Mouse (Mus musculus) embryonic stem cell, embryonic (primary cell): ENCODE results near the gene Gars.

Source experiments
- CTCF ChIA-PET, 4 experiments: fragments of 300-600 bp in 2 of 4; fragments of 350-600 bp in 2 of 4; sonication (Branson Sonifier 250); formaldehyde crosslinking; loops; one replicate each; lab custom pipeline; 2022; ENCODE audit warnings: inconsistent platforms in 2 of 4; lab: Charles Lee
- POLR2A ChIA-PET, 4 experiments: fragments of 300-600 bp in 2 of 4; fragments of 350-600 bp in 2 of 4; sonication (Branson Sonifier 250); formaldehyde crosslinking; loops; one replicate each; lab custom pipeline; 2022; ENCODE audit warnings: antibody characterized with exemption in 4 of 4, inconsistent platforms in 1 of 4; lab: Charles Lee

Gars gene

GRCm38 (mm10) chr6:55016236-55016635 is 21.6 kb upstream of the Gars start:
- POLR2A ChIA-PET: interaction anchor here in 3 of 4 experiments (0.6 to 4.2 kb wide), 17 partner anchors 13 to 199 kb away, joined by 3 to 68 read pairs (median 6); partner anchors contain the start of genes Gars (in 2 of the 3), Ggct (in 2 of the 3), Nod1 (in 1 of the 3) and Znrf2 (in 1 of the 3)
- CTCF ChIA-PET: interaction anchor here (0.6 to 3.7 kb wide), 64 partner anchors 9 to 421 kb away, joined by 3 to 82 read pairs (median 4); partner anchors contain the start of genes Ggct (in 3 of the 4), Gars (in 2 of the 4), Nod1 (in 2 of the 4) and Plekha8 (in 1 of the 4)

GRCm38 (mm10) chr6:55016710-55017583 is 20.9 kb upstream of the Gars start:
- ChIA-PET CTCF (interaction anchor here (0.5 to 3.7 kb wide), 79 partner anchors 9 to 427 kb away, joined by 3 to 82 read pairs (median 4); partner anchors contain the start of genes Ggct (in 3 of the 4), Gars (in 2 of the 4), Nod1 (in 2 of the 4) and Plekha8 (in 1 of the 4)), POLR2A (interaction anchor here (0.6 to 4.2 kb wide), 22 partner anchors 11 to 201 kb away, joined by 3 to 68 read pairs (median 5); partner anchors contain the start of genes Ggct (in 3 of the 4), Gars (in 2 of the 4), Nod1 (in 1 of the 4) and Znrf2 (in 1 of the 4))

GRCm38 (mm10) chr6:55018417-55018816 is 19.4 kb upstream of the Gars start:
- ChIA-PET CTCF (interaction anchor here (0.7 to 3.7 kb wide), 16 partner anchors 10 to 361 kb away, joined by 3 to 82 read pairs (median 8); partner anchors contain the start of genes Ggct (in 2 of the 4) and Gars (in 1 of the 4)), POLR2A (interaction anchor here in 3 of 4 experiments (0.8 to 4.2 kb wide), 20 partner anchors 9 to 337 kb away, joined by 3 to 68 read pairs (median 6); partner anchors contain the start of genes Ggct (in 3 of the 3), Gars (in 2 of the 3), Mturn (in 1 of the 3) and Znrf2 (in 1 of the 3))

- POLR2A ChIA-PET: interaction anchor here in 2 of 4 experiments (1.1 to 1.4 kb wide), 4 partner anchors 13 to 29 kb away, joined by 3 to 7 read pairs (median 5); partner anchors contain the start of genes Gars (in 1 of the 2) and Ggct (in 1 of the 2)
- CTCF ChIA-PET: no interaction called here
These were observed 16.0 kb upstream of the Gars start for GRCm38 (mm10) chr6:55021806-55022205.

- ChIA-PET POLR2A (interaction anchor here in 2 of 4 experiments (0.6 to 2.1 kb wide), 5 partner anchors 9 to 11 kb away, joined by 3 to 11 read pairs (median 3); no protein-coding TSS in a partner anchor), CTCF (interaction anchor here in 1 of 4 experiments (3.6 kb wide), 1 partner anchor 10 kb away, joined by 29 read pairs; no protein-coding TSS in a partner anchor)
These were observed 10.2 kb upstream of the Gars start for GRCm38 (mm10) chr6:55027642-55028041.

- CTCF ChIA-PET: interaction anchor here in 1 of 4 experiments (3.1 kb wide), 1 partner anchor 19 kb away, joined by 18 read pairs; no protein-coding TSS in a partner anchor
- POLR2A ChIA-PET: interaction anchor here in 2 of 4 experiments (0.8 to 10.6 kb wide), 5 partner anchors 9 to 45 kb away, joined by 3 to 161 read pairs (median 18); partner anchors contain the start of gene Ggct (in 1 of the 2)
These were observed 1.1 kb upstream of the Gars start for GRCm38 (mm10) chr6:55036731-55037130.

- ChIA-PET CTCF (interaction anchor here in 3 of 4 experiments (0.5 to 3.1 kb wide), 8 partner anchors 21 to 1559 kb away, joined by 3 to 18 read pairs (median 4); partner anchors contain the start of gene Ggct (in 2 of the 3)), POLR2A (interaction anchor here (0.6 to 10.6 kb wide), 63 partner anchors 9 to 474 kb away, joined by 3 to 161 read pairs (median 4); partner anchors contain the start of genes Ggct (in 3 of the 4), Znrf2 (in 2 of the 4), Nod1 (in 1 of the 4) and Plekha8 (in 1 of the 4))
These were observed 1.1 kb downstream of the Gars start for GRCm38 (mm10) chr6:55038671-55039445.

- POLR2A ChIA-PET: interaction anchor here (0.6 to 10.6 kb wide), 33 partner anchors 10 to 453 kb away, joined by 3 to 161 read pairs (median 7); partner anchors contain the start of genes Ggct (in 2 of the 4), Nod1 (in 1 of the 4) and Znrf2 (in 1 of the 4)
- CTCF ChIA-PET: interaction anchor here in 2 of 4 experiments (1.0 to 3.1 kb wide), 4 partner anchors 22 to 47 kb away, joined by 3 to 18 read pairs (median 7); partner anchors contain the start of gene Ggct (in 1 of the 2)
These were observed 1.6 kb downstream of the Gars start for GRCm38 (mm10) chr6:55039446-55039783.

GRCm38 (mm10) chr6:55040031-55040430 is 2.2 kb downstream of the Gars start:
- CTCF ChIA-PET: interaction anchor here in 3 of 4 experiments (0.7 to 1.3 kb wide), 3 partner anchors 22 to 535 kb away, joined by 3 to 7 read pairs (median 7); no protein-coding TSS in a partner anchor
- POLR2A ChIA-PET: interaction anchor here in 3 of 4 experiments (0.7 to 10.6 kb wide), 14 partner anchors 10 to 127 kb away, joined by 3 to 161 read pairs (median 6); partner anchors contain the start of gene Ggct (in 1 of the 3)

GRCm38 (mm10) chr6:55043206-55043605 is 5.4 kb downstream of the Gars start:
- CTCF ChIA-PET: no interaction called here
- POLR2A ChIA-PET: interaction anchor here in 2 of 4 experiments (0.6 to 10.6 kb wide), 4 partner anchors 8 to 227 kb away, joined by 3 to 161 read pairs (median 12); partner anchors contain the start of gene Znrf2 (in 1 of the 2)

- ChIA-PET CTCF (no interaction called here), POLR2A (interaction anchor here in 2 of 4 experiments (1.1 to 13.7 kb wide), 5 partner anchors 7 to 52 kb away, joined by 3 to 161 read pairs (median 11); partner anchors contain the start of genes Gars (in 1 of the 2) and Ggct (in 1 of the 2))
These were observed 6.7 kb downstream of the Gars start for GRCm38 (mm10) chr6:55044542-55044941.

GRCm38 (mm10) chr6:55045326-55045725 is 7.5 kb downstream of the Gars start:
- CTCF ChIA-PET: interaction anchor here in 1 of 4 experiments (0.6 to 1.1 kb wide), 2 partner anchors 28 to 71 kb away, joined by 3 to 6 read pairs; no protein-coding TSS in a partner anchor

GRCm38 (mm10) chr6:55049186-55049585 is 11.4 kb downstream of the Gars start:
- CTCF ChIA-PET: interaction anchor here in 2 of 4 experiments (0.8 to 1.0 kb wide), 2 partner anchors 32 to 56 kb away, joined by 3 read pairs; no protein-coding TSS in a partner anchor
- POLR2A ChIA-PET: interaction anchor here in 3 of 4 experiments (0.7 to 13.7 kb wide), 10 partner anchors 8 to 26 kb away, joined by 3 to 161 read pairs (median 4); partner anchors contain the start of gene Gars (in 1 of the 3)

More at GRCm38 (mm10) chr6:55045326-55045725, 7.5 kb downstream of the Gars start:
- POLR2A ChIA-PET: interaction anchor here in 3 of 4 experiments (0.5 to 13.7 kb wide), 19 partner anchors 8 to 367 kb away, joined by 3 to 161 read pairs (median 4); partner anchors contain the start of genes Gars (in 1 of the 3) and Ggct (in 1 of the 3)

- CTCF ChIA-PET: interaction anchor here in 1 of 4 experiments (0.6 kb wide), 1 partner anchor 14 kb away, joined by 3 read pairs; no protein-coding TSS in a partner anchor
- POLR2A ChIA-PET: interaction anchor here in 2 of 4 experiments (1.0 to 13.7 kb wide), 8 partner anchors 8 to 30 kb away, joined by 3 to 161 read pairs (median 4); partner anchors contain the start of gene Gars (in 1 of the 2)
These were observed 16.7 kb downstream of the Gars start for GRCm38 (mm10) chr6:55054491-55054890.

- CTCF ChIA-PET: interaction anchor here in 2 of 4 experiments (1.1 to 1.6 kb wide), 2 partner anchors 33 to 40 kb away, joined by 3 to 5 read pairs; no protein-coding TSS in a partner anchor
These were observed 19.6 kb downstream of the Gars start for GRCm38 (mm10) chr6:55057427-55057826.

More at GRCm38 (mm10) chr6:55057427-55057826, 19.6 kb downstream of the Gars start:
- POLR2A ChIA-PET: interaction anchor here in 3 of 4 experiments (0.6 to 13.7 kb wide), 11 partner anchors 10 to 41 kb away, joined by 3 to 161 read pairs (median 5); partner anchors contain the start of gene Gars (in 2 of the 3)
